Mouse (Mus musculus) forelimb bud, embryonic 11.5 days (tissue): ENCODE measurements around the gene Hcfc1r1.

Experiments used
- DNase-seq: peaks from one replicate; pipeline ENCODE4 v3.0.0-alpha.2; 2012; ENCODE audit warnings: low read depth, low spot score

The Hcfc1r1 gene

DNA sequence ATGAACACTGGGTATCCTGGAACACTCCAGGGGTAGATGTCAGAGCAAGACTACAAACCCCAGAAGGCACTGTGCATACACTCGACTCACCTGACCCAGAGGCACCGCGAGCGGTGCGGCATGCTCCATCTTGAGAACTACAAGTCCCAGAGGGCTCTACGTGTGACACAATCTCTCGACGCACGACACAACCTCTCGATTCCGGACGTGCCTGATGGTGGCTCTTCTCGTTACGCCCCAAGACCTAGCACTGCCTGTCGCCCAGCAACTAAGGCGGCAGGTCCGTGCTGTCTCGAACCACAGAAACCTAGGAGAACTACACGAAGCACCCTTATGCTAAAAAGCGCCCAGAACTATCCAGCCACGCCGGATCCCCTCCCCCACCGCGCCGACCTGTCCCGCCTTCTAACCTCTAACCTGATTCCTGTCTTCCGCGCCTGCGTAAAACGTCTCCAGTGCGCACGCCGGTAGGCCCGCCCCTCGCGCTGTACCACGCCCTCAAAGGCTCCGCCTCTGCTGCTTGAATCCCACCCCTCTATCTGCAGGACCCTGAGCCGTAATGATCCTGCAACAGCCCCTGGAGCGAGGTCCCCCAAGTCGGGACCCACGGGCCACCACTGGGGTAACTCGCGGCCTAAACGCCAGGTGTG, at the start of gene Hcfc1r1, which contains the start of gene Thoc6:
Hcfc1r1 (plus strand) TSS at position 173 of the 650 bp plus-strand sequence.
Thoc6 (minus strand) TSS at position 459 of the 650 bp plus-strand sequence.
- peak; percentile 98 for DNase-seq

DNA sequence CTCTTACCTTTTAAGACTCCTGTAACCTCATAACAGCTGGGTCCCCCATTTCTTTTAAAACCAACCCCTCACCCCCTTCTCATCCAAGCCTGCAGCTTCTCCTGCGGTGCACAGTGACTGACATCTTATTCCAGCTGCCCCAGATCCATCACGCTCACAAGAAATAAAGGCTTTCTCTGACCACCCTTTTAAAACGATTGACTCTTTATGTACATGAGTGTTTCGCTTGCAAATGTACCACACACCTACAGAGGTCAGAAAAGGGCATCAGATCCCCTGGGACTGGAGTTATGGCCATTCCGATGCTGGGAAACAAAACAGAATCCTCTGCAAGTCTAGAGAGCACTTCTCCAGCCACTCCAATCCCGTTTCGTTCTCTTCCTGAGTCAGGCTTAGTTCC, 45.6 kb upstream of the Hcfc1r1 start:
- DNase-seq = no peak

DNA sequence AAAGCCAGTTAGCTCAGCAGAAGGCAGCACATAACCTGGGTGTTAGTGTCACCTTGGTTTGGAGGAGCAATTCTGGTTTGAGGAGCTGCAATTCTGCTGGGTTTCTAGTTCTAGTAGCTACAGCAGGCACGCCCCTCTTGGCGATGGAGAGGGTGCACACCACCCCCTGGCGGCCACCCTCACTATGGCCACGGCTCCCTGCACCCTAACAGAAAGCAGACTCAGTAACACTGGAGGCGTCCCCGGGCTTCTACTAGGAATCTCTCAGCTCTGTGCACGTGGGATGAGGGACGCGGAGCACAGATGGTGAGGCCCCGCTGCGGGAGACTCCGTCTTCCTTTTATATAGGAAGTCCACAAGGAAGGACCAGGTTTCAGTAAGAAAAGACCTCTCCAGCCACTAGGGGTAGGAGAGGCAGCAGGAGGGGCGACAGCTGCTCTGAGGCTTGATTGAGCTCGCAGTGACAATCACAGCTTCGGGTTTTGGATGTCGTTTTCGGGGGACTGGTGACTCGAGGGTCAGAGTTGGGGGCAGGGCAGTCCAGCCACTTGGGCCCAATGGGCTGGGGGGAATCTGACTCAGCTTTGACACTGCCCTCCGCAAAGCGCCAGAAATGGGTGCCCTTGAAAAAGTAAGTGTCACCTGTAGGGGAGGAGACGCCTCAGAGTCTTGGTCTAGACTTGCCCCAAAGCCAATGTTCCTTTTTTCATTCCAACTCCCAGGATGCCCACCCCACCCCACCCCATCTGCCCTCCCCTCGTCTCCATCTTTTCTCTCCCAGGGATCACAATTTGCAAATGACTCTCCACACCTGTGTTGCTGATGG, 43.0 kb upstream of the Hcfc1r1 start:
- peak; percentile 74 for DNase-seq

DNA sequence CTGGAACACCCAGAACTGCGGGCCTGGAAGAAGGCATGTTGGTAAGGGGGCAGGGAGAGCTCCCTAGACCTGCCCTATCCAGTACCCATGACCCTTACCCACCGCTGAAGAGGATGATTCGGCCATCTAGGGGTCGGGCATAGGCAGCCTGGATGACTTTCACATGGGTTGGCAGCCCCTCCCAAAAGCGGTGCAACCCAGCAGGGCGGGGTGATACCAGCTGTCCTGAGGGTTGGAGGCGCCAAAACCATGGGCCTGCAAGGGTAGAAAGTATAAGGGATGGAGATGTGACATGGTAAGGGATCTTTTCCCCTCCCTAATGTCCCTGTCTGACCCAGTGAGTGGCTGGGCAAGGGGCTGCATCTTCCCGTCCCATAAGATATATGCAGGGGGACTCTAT, 42.2 kb upstream of the Hcfc1r1 start:
- DNase-seq = no peak

DNA sequence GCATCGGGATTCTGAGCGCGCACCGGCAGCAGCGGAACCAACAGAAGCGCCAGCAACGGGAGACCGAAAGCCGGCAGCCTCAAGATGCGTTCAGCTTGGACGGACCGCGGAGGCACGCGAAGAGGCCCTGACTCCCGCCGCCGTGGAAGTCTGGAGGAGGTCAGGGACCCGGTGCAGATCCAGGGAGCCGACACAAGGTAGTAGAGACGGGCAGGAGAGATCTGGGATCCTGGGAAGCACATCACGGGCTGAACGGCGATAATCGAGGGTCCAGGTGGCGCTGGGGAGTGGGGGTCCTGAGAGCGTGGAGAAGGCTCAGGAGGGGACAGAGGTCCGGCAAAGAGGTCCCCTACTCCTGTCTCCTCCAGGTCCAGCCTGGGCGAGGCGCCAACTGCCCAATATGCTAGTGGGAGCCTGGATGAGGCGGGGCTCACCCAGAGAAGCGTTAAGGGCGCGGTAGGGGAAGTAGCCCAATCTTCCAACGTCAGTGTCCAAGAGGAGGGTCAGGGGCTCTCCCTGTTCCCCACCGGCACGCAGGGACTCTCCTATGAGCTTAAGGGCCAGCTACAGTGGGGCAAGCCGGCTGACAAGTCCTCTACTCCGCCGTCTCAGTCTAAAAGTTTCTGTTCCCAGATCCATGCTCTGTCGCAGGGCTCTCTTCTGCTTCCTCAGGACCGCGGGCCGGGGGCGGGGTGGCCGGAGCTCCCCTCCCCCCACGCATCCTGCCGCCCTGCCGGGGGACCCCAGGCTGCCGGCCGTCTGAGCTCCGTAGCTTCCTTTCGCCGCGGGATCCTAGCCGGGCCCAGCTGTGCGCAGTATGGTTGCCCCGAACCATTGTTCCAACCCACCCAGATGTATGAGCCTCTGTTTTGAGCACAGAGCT, 28.5 kb upstream of the Hcfc1r1 start, which contains the start of gene Mmp25:
Mmp25 (minus strand) TSS at position 665 of the 883 bp plus-strand sequence.
- no peak for DNase-seq

DNA sequence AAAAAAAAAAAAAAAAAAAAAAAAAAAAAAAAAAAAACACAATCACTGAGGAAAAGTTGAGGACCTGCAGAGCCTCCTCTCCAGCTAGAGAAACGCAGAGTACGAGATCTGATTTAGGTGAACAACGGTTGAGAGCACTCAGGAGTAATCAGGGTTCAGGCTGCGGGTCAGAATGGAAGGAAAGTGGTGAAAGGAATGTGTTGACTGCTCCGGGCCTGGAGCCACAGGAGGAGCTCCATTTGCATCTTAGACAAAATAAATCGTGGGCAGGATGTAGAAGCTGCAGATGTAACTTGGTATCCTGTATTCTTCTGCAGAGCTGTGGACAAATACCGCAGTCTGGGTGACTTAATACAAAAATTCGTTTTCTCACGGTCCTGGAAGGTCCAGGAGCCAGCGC, 27.5 kb upstream of the Hcfc1r1 start:
- no peak for DNase-seq

DNA sequence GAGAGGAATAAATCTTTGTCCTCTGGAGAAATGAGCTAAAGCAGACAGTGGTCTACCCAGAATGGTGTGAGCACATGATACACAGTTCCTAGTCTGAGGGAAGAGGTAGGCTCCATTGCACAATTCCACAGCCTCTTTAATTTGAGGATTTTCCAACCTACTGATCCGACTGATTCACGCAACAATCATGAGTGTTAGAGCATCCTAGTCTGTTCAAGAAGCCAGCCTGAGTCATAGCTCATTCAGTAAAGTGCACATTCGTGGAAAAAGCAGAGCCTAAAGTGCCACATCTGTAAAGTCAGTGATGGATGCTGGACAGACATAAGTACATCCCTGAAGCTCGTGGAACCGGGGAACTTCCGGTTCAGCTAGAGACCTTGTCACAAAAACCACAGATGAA, 22.0 kb upstream of the Hcfc1r1 start:
- no peak for DNase-seq

DNA sequence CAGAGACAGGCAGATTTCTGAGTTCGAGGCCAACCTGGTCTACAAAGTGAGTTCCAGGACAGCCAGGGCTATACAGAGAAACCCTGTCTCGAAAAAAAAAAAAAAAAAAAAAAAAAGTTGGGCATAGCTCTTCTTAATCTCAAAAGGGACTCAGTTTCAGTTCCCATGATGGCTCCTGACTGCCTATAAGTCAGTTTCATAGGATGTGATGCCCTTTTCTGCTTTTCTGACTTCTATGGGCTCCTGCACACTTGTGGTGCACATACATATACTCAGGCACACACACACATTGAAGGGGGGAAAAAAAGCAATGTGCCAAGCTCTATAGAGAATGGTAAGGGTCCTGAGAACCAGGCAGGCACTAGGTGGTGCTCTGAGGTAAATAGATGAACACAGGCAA, 20.1 kb upstream of the Hcfc1r1 start:
- DNase-seq = no peak

DNA sequence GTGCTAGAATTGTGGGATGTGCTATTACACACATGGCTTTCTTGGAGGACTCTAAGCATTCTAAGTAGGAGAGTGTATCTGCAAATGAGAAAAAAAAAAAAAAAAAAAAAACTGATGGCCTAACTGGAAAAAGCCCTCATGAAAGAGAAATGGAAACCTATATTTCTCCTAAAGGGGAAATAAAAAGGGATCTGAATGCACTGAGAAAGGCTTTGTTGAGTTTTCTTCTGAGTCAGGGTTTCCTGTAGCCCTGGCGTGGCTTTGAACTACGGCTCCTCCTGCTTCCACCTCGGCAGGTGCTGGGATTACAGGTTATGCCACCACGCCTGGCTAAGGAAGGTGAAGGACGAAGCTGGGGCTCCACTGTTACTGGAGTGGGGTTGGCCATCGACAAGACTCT, 19.4 kb upstream of the Hcfc1r1 start:
- DNase-seq = no peak

DNA sequence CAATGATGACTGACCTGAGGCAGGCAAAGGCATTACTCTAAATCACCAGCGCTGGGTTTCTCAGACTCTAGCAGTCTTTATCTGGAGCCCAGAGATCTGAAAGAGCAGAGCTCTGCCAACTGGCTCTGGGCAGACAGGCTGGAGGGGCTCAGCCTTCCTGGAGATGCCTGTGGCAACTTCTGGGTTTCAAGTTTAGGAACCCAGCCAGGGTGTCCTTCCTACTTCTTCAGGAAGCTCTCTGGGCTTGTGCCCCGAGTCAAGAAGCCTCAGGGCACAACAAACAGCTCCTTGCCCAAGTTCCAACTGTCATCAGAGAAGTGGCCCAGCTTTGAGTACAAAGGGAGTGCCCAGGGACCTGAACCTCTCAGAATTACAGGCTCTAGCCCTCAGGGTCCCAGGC, 19.0 kb upstream of the Hcfc1r1 start:
- no peak for DNase-seq

DNA sequence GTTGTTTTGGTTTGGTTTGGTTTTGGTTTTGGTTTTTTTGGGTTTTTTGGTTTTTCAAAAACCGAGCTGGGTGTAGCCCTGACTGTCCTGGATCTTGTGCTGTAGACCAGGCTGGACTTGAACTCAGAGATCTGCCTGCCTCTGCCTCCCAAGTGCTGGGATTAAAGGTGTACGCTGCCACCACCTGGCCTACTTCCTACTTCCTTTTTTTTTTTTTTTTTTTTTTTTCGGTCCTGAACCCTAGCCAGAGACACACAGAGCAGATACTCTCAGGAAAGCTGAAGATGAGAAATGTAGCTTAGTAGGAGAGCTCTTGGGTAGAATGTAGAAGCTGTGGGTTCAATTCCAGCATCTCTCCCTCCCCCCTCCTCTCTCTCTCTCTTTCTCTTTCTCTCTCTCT, 14.9 kb upstream of the Hcfc1r1 start:
- DNase-seq = no peak

DNA sequence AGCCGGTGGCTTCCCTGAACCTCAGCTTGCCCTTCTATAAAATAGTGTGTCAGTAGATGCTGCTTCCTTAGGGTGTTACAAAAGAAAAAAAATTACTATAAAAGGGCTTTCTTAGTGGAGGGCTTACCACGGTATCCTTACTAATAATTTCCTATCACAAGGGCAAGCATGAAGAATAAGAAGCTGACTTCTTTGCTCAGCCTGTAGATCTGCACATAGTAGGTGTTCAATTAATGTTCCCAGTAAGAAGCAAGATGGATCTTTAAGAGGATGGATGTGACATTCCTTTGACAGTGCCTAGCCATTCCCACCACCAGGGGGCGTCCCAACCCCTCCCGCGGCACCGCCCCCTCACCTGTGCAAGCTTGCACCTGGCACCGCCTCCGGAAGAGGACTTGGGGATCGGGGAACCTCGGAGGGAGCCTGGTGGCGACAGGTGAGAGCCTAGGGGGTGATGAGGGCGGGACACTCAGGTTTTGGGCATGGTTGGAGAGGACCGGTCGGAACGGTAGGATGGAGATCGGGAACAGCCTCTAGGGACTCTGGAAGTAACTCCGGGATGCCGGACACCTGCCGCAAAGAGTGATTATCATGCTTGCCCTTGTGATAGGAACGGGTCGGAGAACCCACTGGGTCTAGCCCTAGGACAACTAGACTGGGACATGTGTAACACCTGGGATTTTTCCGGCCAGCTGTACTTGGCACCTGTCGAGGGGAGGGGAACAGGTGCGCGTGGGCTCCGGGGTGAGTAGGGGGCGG, 13.1 kb upstream of the Hcfc1r1 start, which contains the start of gene Bicdl2:
Bicdl2 (plus strand) TSS at position 390 of the 759 bp plus-strand sequence.
- no peak for DNase-seq

DNA sequence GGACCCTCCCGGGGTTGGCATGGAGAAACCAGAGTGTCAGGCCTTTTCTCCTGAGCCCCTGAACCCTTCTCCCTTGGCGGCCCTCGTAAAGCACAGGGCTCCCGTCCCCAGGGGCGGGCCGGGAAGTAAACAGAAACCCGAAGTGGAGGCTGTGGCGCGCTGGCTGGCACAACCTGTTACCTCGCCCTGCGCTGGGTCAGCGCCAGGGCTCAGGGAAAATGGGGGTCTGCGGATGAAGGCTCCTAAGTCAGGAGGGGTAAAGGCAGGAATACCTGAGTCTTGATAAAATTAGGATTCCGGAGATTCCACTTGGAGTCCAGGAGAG, 12.6 kb upstream of the Hcfc1r1 start:
- no peak for DNase-seq

DNA sequence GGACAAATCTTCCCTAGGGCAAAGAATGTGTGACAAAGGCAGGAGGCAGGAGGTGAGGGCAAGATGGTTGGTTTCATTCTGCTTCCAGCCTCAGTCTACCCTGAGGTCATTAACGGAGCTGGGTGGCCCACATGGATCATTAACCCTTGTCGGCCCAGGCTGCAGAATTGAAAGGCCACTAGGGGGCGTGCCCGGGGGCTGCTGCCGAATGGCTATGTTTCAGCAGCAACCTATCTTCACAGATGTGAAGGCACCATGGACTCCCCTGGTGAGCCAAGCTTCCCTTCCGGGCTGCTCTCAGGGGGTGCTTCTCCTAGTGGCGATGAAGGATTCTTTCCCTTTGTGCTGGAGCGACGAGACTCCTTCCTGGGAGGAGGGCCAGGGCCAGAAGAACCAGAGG, 11.9 kb upstream of the Hcfc1r1 start:
- no peak for DNase-seq

DNA sequence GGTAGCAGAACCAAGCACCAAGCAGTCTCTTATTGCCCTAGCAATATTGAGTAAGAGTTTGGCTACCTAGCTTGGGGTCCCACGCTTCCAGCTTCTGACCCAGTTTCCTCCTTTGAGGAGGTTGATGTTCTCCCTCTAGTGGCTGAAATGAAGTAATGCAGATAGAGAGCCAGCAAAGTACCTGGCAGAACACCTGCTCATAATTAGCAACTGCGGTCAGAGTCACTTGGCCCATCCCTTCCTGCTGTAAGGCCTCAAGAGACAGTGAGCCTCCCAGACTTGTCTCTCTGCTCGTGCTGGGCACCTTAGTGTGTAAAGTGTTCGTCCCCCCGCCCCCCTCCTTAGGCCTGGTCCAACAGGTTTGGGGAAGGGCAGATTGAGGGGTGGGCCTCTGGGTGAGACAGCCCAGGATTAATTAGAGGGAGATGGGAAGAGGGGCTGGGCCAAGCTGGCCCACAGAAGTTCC, 8.8 kb upstream of the Hcfc1r1 start:
- DNase-seq = peak; percentile 76

DNA sequence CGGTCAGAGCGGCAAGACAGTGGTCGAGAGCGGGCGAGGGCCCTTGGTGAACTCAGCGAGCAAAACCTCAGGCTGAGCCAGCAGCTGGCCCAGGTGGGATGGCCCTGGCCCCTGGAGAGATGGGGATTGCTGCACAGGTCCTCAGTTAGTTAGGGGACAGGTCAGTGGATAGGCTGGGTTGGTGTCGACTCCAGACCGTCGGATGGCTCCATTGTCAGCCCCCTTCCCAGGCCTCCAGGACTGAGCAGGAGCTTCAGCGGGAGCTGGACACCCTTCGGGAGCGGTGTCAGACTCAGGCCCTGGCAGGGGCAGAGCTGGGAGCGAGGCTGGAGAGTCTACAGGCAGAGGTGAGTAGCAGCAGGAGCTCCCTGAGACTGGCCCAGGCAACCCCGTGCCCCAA, 7.9 kb upstream of the Hcfc1r1 start:
- no peak for DNase-seq

DNA sequence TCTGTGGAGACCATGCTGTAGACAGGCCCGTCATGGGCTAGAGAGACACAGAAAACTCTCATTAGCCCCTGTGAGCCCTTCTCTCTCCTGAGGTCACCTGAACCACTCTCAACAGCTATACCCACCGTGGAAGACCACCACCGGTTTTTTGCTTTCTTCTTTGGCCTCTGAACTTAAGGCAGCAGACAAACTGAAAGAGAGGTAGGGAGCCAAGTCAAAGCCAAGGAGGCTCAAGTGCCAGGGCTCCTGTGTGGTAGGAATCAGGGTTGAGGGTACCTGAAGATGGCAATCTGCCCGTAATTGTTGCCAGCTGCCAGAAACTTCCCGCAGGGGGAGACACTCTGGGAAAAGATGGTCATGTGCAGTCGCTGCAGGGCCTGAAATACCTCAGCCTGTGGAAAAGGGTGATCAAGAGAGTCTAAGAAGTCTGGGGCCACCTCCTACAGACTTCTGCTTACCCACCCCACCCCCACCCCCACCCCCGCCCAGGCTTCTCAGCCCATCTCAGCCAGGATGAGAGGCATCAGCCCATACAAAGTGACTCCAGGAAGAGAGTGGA, 2.8 kb upstream of the Hcfc1r1 start:
- no peak for DNase-seq

DNA sequence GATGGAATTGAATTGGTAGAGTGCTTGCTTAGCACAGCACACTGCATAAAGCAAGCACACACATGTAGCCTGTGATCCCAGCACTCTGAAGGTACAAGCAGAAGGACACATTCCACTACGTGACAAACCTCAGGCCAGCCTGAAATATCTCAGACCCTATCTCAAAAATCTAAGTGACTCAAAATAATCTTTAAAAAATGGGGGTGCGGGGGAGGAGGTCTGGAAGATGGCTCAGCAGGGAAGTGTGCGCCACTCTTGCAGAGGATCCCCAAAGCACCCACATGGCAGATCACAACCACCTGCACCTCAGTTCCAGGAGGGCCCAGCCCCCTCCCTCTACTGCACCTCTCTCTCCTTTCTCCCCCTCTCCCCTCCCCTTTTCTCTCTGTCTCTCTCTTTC, 1.9 kb upstream of the Hcfc1r1 start:
- no peak for DNase-seq

DNA sequence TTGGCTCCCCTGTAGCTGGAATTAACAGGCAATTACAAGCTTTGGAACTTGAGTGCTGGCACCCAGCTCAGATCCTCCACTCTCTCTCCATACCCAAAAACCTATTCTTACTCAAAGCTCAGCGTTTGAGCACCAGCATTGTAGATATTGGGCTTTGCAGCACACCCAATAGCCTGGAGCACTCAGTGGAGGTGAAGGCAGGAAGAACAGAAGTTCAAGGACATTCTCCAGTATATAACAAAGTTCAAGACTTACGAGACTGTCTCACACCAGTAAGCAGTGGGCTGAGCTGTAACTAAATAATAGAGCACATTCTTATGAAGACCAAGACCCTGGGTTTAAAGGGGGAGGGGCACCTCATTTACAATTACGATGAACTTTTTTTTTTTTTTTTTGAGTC, 635 bp upstream of the Hcfc1r1 start:
- no peak for DNase-seq

DNA sequence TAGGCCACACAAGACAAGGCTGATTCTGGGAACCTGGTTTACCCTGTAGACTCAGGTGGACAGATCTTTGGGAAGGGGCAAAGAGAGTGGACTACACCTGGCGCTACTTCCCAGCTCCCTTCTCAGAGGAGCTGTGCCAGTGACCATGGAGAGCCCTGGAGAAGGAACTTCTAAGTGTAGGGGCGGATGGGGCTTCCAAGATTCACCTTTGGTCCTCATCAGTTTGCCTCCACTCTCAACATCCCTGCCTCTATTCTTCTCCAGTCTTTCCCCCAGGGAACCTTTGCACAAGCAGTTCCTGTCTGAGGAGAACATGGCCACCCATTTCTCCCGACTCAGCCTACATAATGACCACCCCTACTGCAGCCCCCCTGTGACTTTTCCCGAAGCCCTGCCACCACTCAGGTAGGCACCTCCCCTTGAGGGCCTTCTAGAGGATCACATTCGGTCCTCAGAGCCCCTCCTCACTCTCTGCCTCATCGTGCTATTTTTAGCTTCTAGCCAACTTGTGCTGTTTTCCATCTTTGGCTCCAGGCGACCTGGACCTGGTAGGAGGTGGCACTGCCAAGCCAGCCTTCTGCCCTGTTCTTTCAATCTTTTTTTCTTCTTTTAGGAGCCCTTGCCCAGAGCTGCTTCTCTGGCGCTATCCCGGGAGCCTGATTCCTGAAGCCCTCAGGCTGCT, 1.0 kb downstream of the Hcfc1r1 start:
- no peak for DNase-seq
